Mouse (Mus musculus): ENCODE data around the gene Dlg1. TPM values are rescaled to one million over a fixed set of nuclear protein-coding genes. Genes with fewer than 3 reads are reported as not detected.

The Dlg1 gene
- polyA plus RNA-seq, 1 experiment from 2014 or later, result 10.5 TPM

DNA sequence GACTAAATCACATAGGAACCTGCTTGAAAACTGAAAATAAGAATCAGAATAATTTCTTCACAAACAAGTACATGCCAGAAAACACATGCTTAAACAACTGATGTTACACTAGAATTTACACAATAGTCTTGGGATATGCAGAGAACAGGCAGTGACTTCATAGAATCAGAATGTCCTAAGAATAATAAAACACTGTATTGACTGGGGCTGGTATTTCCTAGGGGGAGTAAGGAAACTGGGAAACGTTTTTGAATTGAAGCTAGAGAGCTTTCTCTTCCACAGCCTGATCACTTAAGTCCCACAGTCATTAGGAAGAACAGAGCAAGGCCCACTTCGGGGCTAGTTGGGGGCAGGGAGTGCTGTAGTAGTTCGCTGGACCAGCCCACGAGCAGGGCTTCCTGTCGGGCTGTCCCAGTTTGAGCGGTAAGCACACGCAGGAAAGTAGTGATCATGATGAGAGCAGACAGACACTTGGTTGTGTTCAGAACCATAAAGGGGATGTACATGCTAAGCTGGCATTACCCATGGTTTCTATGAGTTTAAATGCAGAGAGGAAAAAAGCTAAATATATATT lies 170.9 kb downstream of the Dlg1 start:
- Histone ChIP-seq H3K9me3 (ENCODE audit: control insufficient read depth) (no peaks in the 10 kb centered on the region), H3K36me3 (ENCODE audit: control insufficient read depth, insufficient read depth) (peaks cover 24% of the 10 kb centered on the region; the same call in 1 of the 2 replicates), H3K4me2 (replicated peaks; ENCODE audit: low read depth) (no peak overlapping the region), H3K4me1 (replicated peaks; ENCODE audit: control insufficient read depth, insufficient read depth, low read length) (no peaks in the 10 kb centered on the region), H3K27me3 (replicated peaks; ENCODE audit: control insufficient read depth, insufficient read depth, low read length) (no peaks in the 10 kb centered on the region), H3K4me3 (ENCODE audit: low read depth, low read length) (no peak overlapping the region), H3K27ac (ENCODE audit: low read depth, low read length) (no peak overlapping the region), H3K9ac (ENCODE audit: low read depth, low read length) (no peak overlapping the region)
- TF ChIP-seq CTCF (IDR thresholded peaks at IDR 0.05; ENCODE audit: low read depth), result no peak
- WGBS, result 59% methylated on average over 7 of the region's 7 CpGs
- no peak for ATAC-seq

DNA sequence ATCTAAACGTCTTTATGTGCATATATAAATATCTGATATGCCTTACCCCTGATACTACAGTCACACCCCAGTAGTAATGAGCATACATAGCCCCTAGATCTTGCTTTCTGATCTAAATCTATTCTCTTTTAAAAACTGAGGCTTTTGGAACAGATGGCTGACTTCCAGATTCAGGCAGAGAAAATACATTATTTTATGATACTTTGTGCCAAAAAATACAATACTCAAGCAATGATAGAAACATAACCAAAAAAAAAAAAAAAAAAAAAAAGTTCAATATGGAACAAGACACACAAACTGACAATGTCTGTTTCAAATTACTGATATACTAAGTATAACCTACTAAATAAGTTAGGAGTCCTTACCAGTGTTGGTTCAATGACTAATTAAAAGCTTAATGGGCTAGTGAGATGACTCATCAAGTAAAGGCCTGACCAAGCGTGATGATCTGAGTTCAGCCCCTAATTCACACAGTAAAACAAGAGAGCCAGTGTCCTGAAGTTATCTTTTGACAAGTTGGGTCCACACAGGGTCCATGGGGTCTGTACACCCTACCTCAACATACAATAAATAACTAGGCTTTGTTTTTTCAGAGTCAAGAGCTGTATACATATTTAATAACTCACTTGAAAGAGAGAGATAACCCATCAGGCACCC lies 171.5 kb downstream of the Dlg1 start:
- 80% methylated on average over 2 of the region's 2 CpGs for WGBS
- H3K4me2 ChIP-seq (replicated peaks; ENCODE audit: low read depth), result no peak overlapping the region
- H3K27ac ChIP-seq (ENCODE audit: low read depth, low read length), result no peak overlapping the region
- H3K36me3 ChIP-seq (ENCODE audit: control insufficient read depth, insufficient read depth), result peaks cover 17% of the 10 kb centered on the region; the same call in 1 of the 2 replicates
- ATAC-seq, result no peak
- no peak overlapping the region for H3K9ac ChIP-seq (ENCODE audit: low read depth, low read length)
- no peaks in the 10 kb centered on the region for H3K27me3 ChIP-seq (replicated peaks; ENCODE audit: control insufficient read depth, insufficient read depth, low read length)
- no peaks in the 10 kb centered on the region for H3K4me1 ChIP-seq (replicated peaks; ENCODE audit: control insufficient read depth, insufficient read depth, low read length)
- no peak for TF ChIP-seq CTCF (IDR thresholded peaks at IDR 0.05; ENCODE audit: low read depth)
- no peak overlapping the region for H3K4me3 ChIP-seq (ENCODE audit: low read depth, low read length)
- H3K9me3 ChIP-seq (ENCODE audit: control insufficient read depth), result no peaks in the 10 kb centered on the region

DNA sequence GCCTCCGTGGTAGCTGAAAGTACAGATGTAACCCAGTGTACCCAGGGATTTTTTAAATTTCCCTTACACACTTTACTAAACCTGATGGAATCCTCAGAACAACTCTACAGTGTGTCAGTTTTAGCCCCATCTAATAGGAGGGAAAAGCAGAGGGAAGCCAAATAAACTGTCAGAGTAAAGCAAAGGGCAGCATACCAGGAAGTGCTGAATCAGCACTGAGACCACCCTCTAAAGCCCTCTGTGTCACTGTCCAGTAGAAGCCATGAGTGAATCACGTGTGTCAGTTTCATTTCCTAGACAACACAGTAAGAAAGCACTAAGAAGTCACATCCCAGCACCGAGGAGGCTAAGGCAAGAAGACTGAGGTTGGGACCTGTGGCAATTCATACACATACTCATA lies 174.1 kb downstream of the Dlg1 start:
- no peak for ATAC-seq
- no peak for TF ChIP-seq CTCF (IDR thresholded peaks at IDR 0.05; ENCODE audit: low read depth)
- WGBS, result 83% methylated on average over 3 of the region's 3 CpGs
- H3K36me3 ChIP-seq (ENCODE audit: control insufficient read depth, insufficient read depth), result peaks cover 24% of the 10 kb centered on the region; the same call in 1 of the 2 replicates
- no peak overlapping the region for H3K4me3 ChIP-seq (ENCODE audit: low read depth, low read length)
- no peak overlapping the region for H3K4me2 ChIP-seq (replicated peaks; ENCODE audit: low read depth)
- no peaks in the 10 kb centered on the region for H3K9me3 ChIP-seq (ENCODE audit: control insufficient read depth)
- H3K27ac ChIP-seq (ENCODE audit: low read depth, low read length), result no peak overlapping the region
- no peaks in the 10 kb centered on the region for H3K27me3 ChIP-seq (replicated peaks; ENCODE audit: control insufficient read depth, insufficient read depth, low read length)
- H3K9ac ChIP-seq (ENCODE audit: low read depth, low read length), result no peak overlapping the region
- no peaks in the 10 kb centered on the region for H3K4me1 ChIP-seq (replicated peaks; ENCODE audit: control insufficient read depth, insufficient read depth, low read length)

DNA sequence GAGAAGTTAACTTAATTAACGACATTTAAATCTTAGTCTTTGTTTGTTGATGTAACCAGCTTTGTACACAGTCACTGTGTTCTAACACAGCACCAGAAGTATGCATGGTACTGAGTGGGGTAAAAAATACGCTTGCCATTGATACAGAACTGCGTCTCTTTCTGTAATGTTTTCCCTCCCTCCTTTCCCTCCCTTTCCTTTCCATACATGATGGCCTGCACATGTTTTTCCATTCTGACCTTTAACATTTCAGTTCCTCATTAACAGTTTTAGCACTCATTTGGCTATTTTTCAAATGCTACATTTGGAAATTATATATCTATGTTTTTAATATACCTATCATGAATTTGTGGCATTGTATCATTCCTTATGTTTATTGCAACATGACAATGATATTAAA lies 181.0 kb downstream of the Dlg1 start:
- H3K9me3 ChIP-seq (ENCODE audit: control insufficient read depth), result no peaks in the 10 kb centered on the region
- 91% methylated on average over 3 of the region's 3 CpGs for WGBS
- H3K27me3 ChIP-seq (replicated peaks; ENCODE audit: control insufficient read depth, insufficient read depth, low read length), result no peaks in the 10 kb centered on the region
- H3K36me3 ChIP-seq (ENCODE audit: control insufficient read depth, insufficient read depth), result peaks cover 26% of the 10 kb centered on the region
- H3K9ac ChIP-seq (ENCODE audit: low read depth, low read length), result no peak overlapping the region
- H3K4me1 ChIP-seq (replicated peaks; ENCODE audit: control insufficient read depth, insufficient read depth, low read length), result no peaks in the 10 kb centered on the region
- no peak for ATAC-seq
- H3K27ac ChIP-seq (ENCODE audit: low read depth, low read length), result no peak overlapping the region
- no peak for TF ChIP-seq CTCF (IDR thresholded peaks at IDR 0.05; ENCODE audit: low read depth)
- H3K4me2 ChIP-seq (replicated peaks; ENCODE audit: low read depth), result no peak overlapping the region
- H3K4me3 ChIP-seq (ENCODE audit: low read depth, low read length), result no peak overlapping the region

DNA sequence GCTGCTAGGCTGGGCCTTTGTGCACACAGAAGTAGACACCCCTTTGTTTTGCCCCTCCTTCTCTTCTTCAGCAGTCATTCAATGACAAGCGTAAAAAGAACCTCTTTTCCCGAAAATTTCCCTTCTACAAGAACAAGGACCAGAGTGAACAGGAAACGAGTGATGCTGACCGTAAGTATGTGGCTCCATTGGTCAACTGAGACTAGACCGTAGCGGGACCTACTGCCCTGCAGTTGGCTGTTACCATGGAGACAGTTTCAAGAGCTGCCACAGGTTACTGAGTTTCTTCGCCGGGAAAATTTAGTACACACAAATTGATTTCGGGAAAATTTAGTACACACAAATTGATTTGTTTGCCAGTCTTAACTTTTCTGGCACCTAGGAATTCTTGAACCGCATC lies 183.5 kb downstream of the Dlg1 start:
- H3K4me2 ChIP-seq (replicated peaks; ENCODE audit: low read depth), result no peak overlapping the region
- WGBS, result 88% methylated on average over 10 of the region's 10 CpGs
- H3K9me3 ChIP-seq (ENCODE audit: control insufficient read depth), result no peaks in the 10 kb centered on the region
- no peak for ATAC-seq
- no peak for TF ChIP-seq CTCF (IDR thresholded peaks at IDR 0.05; ENCODE audit: low read depth)
- no peaks in the 10 kb centered on the region for H3K27me3 ChIP-seq (replicated peaks; ENCODE audit: control insufficient read depth, insufficient read depth, low read length)
- H3K27ac ChIP-seq (ENCODE audit: low read depth, low read length), result no peak overlapping the region
- H3K4me1 ChIP-seq (replicated peaks; ENCODE audit: control insufficient read depth, insufficient read depth, low read length), result no peaks in the 10 kb centered on the region
- H3K4me3 ChIP-seq (ENCODE audit: low read depth, low read length), result no peak overlapping the region
- peaks cover 19% of the 10 kb centered on the region for H3K36me3 ChIP-seq (ENCODE audit: control insufficient read depth, insufficient read depth)
- H3K9ac ChIP-seq (ENCODE audit: low read depth, low read length), result no peak overlapping the region

DNA sequence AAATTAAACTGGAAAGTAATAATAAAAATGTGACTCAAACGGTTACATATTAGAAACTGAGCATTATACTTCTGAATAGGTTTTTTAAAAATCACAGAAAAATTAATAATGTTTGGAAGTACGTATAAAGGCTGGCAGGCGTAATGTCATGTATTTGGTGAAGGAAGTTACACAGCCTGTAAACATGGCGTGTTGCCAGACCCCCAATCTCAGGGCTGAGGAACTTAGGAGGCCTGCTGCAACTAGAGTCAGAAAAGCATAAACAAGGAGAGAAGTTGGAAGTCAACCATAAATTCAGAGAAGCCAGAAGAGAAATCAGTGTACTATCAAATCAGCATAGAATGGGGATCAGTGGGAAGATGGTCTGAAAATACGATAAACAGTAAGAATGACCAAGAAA lies 200.7 kb downstream of the Dlg1 start:
- no peak for ATAC-seq
- no peaks in the 10 kb centered on the region for H3K27me3 ChIP-seq (replicated peaks; ENCODE audit: control insufficient read depth, insufficient read depth, low read length)
- H3K27ac ChIP-seq (ENCODE audit: low read depth, low read length), result no peak overlapping the region
- H3K4me1 ChIP-seq (replicated peaks; ENCODE audit: control insufficient read depth, insufficient read depth, low read length), result no peaks in the 10 kb centered on the region
- TF ChIP-seq CTCF (IDR thresholded peaks at IDR 0.05; ENCODE audit: low read depth), result no peak
- H3K9ac ChIP-seq (ENCODE audit: low read depth, low read length), result no peak overlapping the region
- peaks cover 61% of the 10 kb centered on the region for H3K36me3 ChIP-seq (ENCODE audit: control insufficient read depth, insufficient read depth)
- no peak overlapping the region for H3K4me3 ChIP-seq (ENCODE audit: low read depth, low read length)
- no peak overlapping the region for H3K4me2 ChIP-seq (replicated peaks; ENCODE audit: low read depth)
- H3K9me3 ChIP-seq (ENCODE audit: control insufficient read depth), result 0 out of 2 replicates have a peak, but pooled peaks cover 5% of the 10 kb centered on the region
- 66% methylated on average over 5 of the region's 5 CpGs for WGBS

All from intestine, postnatal 0 days (tissue).